Mouse (Mus musculus) ES-E14 (cell line): ENCODE measurements around the gene AU018091.
A peak's percentile ranks its signal among the peaks of the same experiment; 100 is the strongest.

Experiments
- MAFK ChIP-seq: IDR thresholded peaks from 2 replicates; pipeline ENCODE4 v1.6.1; 2014; ENCODE audit warnings: mild to moderate bottlenecking, low read depth, low read length, inconsistent platforms; ENCODE audit not compliant: insufficient read depth
- ZNF384 ChIP-seq: IDR thresholded peaks from 2 replicates; pipeline ENCODE4 v1.6.1; 2012; ENCODE audit warnings: low read depth, low read length, inconsistent platforms

- TF ChIP-seq ZNF384, result peak; percentile 87
- TF ChIP-seq MAFK, result no peak
These were observed 24.9 kb upstream of the AU018091 start for GRCm38 (mm10) chr7:3193905-3194304.
